Mouse (Mus musculus) lung, adult 2 months (tissue): ENCODE measurements around the gene Nemp2.

Experiments used
- CTCF ChIP-seq: fragments of 200-500 bp; IDR thresholded peaks from 2 replicates; pipeline ENCODE4 v1.5.1; 2011; ENCODE audit warnings: mild to moderate bottlenecking, low read length, control low read depth; ENCODE audit not compliant: insufficient read depth
- POLR2A ChIP-seq: fragments of 200-500 bp; IDR thresholded peaks from 2 replicates; pipeline ENCODE4 v1.6.1; 2011; ENCODE audit warnings: low read depth, mild to moderate bottlenecking, control low read depth, low read length, borderline replicate concordance; ENCODE audit errors: extremely low read depth

DNA sequence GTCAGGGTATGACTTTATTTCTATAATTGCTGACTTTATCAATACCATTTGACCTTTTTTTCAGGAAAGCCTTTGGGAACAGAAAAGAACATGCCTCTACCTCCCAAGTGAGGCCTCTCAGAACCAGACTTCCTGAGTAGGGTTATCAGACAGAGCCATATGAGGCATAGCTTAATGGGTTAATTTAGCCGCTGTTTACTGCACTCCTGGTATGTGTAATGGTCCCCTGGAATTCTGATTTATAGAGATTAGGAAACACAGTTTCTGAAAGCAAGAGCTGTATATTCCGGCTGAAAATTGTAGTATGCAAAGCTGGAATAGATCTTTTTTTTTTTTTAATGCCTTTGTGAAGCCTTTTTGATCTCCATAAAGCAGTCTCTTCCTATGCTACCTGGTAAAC lies 29.8 kb downstream of the Nemp2 start:
- TF ChIP-seq POLR2A (no peak), CTCF (no peak)
